Mouse (Mus musculus) hindbrain, embryonic 13.5 days (tissue): ENCODE data around the gene Phf2. TPM values are rescaled to one million over a fixed set of nuclear protein-coding genes. Genes with fewer than 3 reads are reported as not detected.

ENCODE experiments used
- ATAC-seq: fragments of 200-750 bp; cut with Nextera tagmentation; 2 replicates; pipeline ENCODE4 v1.8.0; 2017; ENCODE audit warnings: moderate TSS enrichment; ENCODE audit not compliant: low FRiP score
- H3K27ac ChIP-seq: fragments of 300-500 bp; sonication (generic); 2 replicates; pipeline ENCODE4 v1.5.1; 2015; ENCODE audit warnings: inconsistent platforms, mild to moderate bottlenecking, moderate library complexity
- H3K27me3 ChIP-seq: fragments of 300-500 bp; sonication (generic); 2 replicates; pipeline ENCODE4 v1.6.1; 2015; ENCODE audit warnings: mild to moderate bottlenecking, inconsistent platforms
- H3K36me3 ChIP-seq: fragments of 300-500 bp; sonication (generic); 2 replicates; pipeline ENCODE4 v1.6.1; 2015; ENCODE audit warnings: mild to moderate bottlenecking, inconsistent platforms
- H3K4me1 ChIP-seq: fragments of 300-500 bp; sonication (generic); replicated peaks from 2 replicates; pipeline ENCODE4 v1.6.1; 2015; ENCODE audit warnings: inconsistent platforms
- H3K4me2 ChIP-seq: fragments of 300-500 bp; sonication (generic); 2 replicates; pipeline ENCODE4 v1.6.1; 2015; ENCODE audit warnings: inconsistent platforms, mild to moderate bottlenecking, moderate library complexity
- H3K4me3 ChIP-seq: fragments of 300-500 bp; sonication (generic); 2 replicates; pipeline ENCODE4 v1.5.1; 2015; ENCODE audit warnings: mild to moderate bottlenecking, inconsistent platforms
- H3K9ac ChIP-seq: fragments of 300-500 bp; sonication (generic); 2 replicates; pipeline ENCODE4 v1.6.1; 2015; ENCODE audit warnings: mild to moderate bottlenecking, inconsistent platforms
- H3K9me3 ChIP-seq: fragments of 300-500 bp; sonication (generic); 2 replicates; pipeline ENCODE4 v1.6.1; 2016; ENCODE audit warnings: inconsistent platforms
- WGBS: fragments of 180-500 bp; shearing (Covaris S2); methylation state at CpG from one replicate; pipeline ENCODE4 v1.1.7; 2015; 5-methylcytosine and 5-hydroxymethylcytosine counted together
- polyA plus RNA-seq: library from polyadenylated mRNA; unstranded; fragments of >200 nt; fragmentation: Nextera tagmentation; extraction: Ambion mirVana; gene quantifications from 2 replicates; pipeline ENCODE4 v1.2.1, GENCODE M21; 2015

Gene Phf2
- polyA plus RNA-seq, 1 experiment from 2014 or later, result 9.6 TPM

GRCm38 (mm10) chr13:48784594-48785298, 86.2 kb downstream of the Phf2 start:
- H3K4me1 ChIP-seq, result peaks cover 32% of the 10 kb centered on the region
- H3K27ac ChIP-seq, result no peak overlapping the region
- H3K9ac ChIP-seq, result no peak overlapping the region
- peaks cover 5% of the 10 kb centered on the region; the same call in 1 of the 2 replicates for H3K27me3 ChIP-seq
- no peak overlapping the region for H3K4me2 ChIP-seq
- 68% methylated on average over 8 of the region's 8 CpGs for WGBS
- H3K9me3 ChIP-seq, result no peaks in the 10 kb centered on the region
- no peak for ATAC-seq
- no peaks in the 10 kb centered on the region for H3K36me3 ChIP-seq
- H3K4me3 ChIP-seq, result no peak overlapping the region

GRCm38 (mm10) chr13:48784151-48784550, 86.8 kb downstream of the Phf2 start:
- H3K36me3 ChIP-seq, result no peaks in the 10 kb centered on the region
- H3K4me2 ChIP-seq, result no peak overlapping the region
- ATAC-seq, result peak; percentile 85
- 40% methylated on average over 8 of the region's 8 CpGs for WGBS
- peaks cover 32% of the 10 kb centered on the region for H3K4me1 ChIP-seq
- no peak overlapping the region for H3K4me3 ChIP-seq
- no peaks in the 10 kb centered on the region for H3K9me3 ChIP-seq
- peaks cover 5% of the 10 kb centered on the region; the same call in 1 of the 2 replicates for H3K27me3 ChIP-seq
- H3K27ac ChIP-seq, result no peak overlapping the region
- no peak overlapping the region for H3K9ac ChIP-seq

DNA sequence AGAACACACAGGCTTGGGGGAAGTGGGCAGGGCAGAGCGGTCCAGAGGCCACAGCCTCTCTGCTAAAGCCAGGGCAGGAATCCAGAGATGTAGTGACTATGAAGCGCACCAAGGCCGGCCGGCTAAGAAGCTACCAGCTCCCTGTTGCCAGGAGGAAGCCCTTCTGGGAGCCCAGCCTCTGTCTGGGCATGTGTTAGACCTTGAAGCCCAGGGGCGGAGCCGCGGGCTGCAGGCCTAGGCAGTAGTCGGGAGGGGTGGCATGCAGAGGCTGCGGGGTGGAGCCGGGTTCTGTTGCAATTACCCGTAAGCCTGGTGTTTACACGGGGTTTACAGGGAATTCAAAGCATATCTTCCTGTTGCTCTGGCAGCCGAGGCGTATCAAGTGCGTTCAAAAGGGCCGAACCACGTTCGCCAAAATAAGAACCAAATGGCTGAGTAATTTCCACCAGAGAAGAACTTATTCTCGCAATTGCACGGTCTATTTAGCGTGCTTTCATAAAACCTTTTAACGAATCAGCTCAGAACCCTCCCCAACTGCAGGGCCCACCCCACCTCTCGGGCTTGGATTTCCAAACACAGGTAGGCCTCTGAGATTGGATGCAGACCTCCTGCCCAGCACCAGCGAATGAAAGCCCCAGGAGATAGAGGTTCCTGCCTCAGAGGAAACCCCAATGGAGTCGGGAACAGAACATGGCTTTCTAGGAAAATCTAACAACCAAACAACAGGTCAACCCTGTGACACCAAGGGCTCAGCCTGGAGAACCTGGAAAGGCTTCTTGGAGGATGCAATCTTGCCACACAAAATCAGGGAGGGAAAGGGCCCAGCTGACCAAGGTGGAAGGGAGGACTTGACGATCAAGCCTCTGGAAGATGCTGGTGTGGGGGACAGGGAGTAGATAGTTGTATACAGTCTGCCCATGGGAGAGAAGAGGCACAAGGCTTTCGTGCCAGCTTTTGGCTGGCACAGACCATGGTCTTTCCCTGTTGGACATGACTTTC, 87.9 kb downstream of the Phf2 start:
- Histone ChIP-seq H3K36me3 (no peaks in the 10 kb centered on the region), H3K4me2 (no peak overlapping the region), H3K27ac (no peak overlapping the region), H3K4me1 (peaks cover 32% of the 10 kb centered on the region), H3K4me3 (no peak overlapping the region), H3K27me3 (peaks cover 5% of the 10 kb centered on the region; the same call in 1 of the 2 replicates), H3K9me3 (no peaks in the 10 kb centered on the region), H3K9ac (no peak overlapping the region)
- ATAC-seq, result no peak
- 44% methylated on average over 27 of the region's 27 CpGs for WGBS

DNA sequence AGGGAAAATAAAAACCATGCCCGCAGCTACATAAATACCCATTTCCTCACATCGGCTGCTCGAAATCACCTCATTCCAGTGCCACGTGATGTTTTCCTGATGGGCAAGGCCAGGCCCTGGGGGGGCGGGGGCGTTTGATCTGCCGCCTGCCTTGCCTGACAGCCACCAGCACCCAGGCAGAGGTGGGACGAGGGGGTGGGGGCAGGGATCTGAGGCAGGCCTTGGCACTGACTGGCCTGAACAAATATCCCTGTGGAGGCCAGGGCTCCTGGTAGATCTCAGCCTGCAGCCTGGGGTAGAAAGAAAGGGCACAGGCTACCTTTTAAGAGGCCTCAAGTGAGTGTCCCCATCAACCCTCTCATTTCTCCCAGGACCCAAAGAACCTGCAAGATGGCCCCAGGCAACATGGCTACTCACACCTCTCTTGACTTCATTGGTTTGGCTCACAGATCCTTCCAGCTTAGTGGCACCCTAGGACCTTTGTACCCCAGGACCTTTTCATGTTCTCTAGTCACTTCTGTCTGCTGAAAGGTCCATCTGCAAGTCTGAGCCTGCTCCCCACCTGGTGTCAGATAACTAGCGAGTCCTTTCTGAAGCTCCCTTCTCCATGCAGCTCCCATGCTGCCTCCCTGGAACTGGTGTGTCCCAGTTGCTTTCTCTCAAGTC, 90.4 kb downstream of the Phf2 start:
- Histone ChIP-seq H3K27ac (no peak overlapping the region), H3K9ac (0 out of 2 replicates have a peak overlapping the region, but pooled peaks have one; percentile 26), H3K9me3 (no peaks in the 10 kb centered on the region), H3K4me2 (no peak overlapping the region), H3K4me3 (no peak overlapping the region), H3K4me1 (peaks cover 32% of the 10 kb centered on the region), H3K36me3 (no peaks in the 10 kb centered on the region), H3K27me3 (peaks cover 3% of the 10 kb centered on the region; the same call in 1 of the 2 replicates)
- 59% methylated on average over 9 of the region's 9 CpGs for WGBS
- no peak for ATAC-seq

GRCm38 (mm10) chr13:48779592-48780344, 91.2 kb downstream of the Phf2 start:
- no peak overlapping the region for H3K4me3 ChIP-seq
- peaks cover 29% of the 10 kb centered on the region for H3K4me1 ChIP-seq
- 49% methylated on average over 11 of the region's 11 CpGs for WGBS
- no peak overlapping the region for H3K4me2 ChIP-seq
- H3K27ac ChIP-seq, result no peak overlapping the region
- H3K9me3 ChIP-seq, result no peaks in the 10 kb centered on the region
- peaks cover 3% of the 10 kb centered on the region; the same call in 1 of the 2 replicates for H3K27me3 ChIP-seq
- H3K36me3 ChIP-seq, result no peaks in the 10 kb centered on the region
- no peak overlapping the region for H3K9ac ChIP-seq
- no peak for ATAC-seq

GRCm38 (mm10) chr13:48778138-48778537, 92.8 kb downstream of the Phf2 start:
- ATAC-seq, result no peak
- Histone ChIP-seq H3K4me2 (no peak overlapping the region), H3K27ac (no peak overlapping the region), H3K36me3 (no peaks in the 10 kb centered on the region), H3K4me1 (peaks cover 15% of the 10 kb centered on the region; the same call in 1 of the 2 replicates), H3K27me3 (peaks cover 3% of the 10 kb centered on the region; the same call in 1 of the 2 replicates), H3K4me3 (no peak overlapping the region), H3K9me3 (no peaks in the 10 kb centered on the region), H3K9ac (no peak overlapping the region)
- WGBS, result 65% methylated on average over 4 of the region's 4 CpGs

- Histone ChIP-seq H3K9ac (no peak overlapping the region), H3K27me3 (no peaks in the 10 kb centered on the region), H3K4me3 (no peak overlapping the region), H3K9me3 (no peaks in the 10 kb centered on the region), H3K4me1 (no peaks in the 10 kb centered on the region), H3K36me3 (no peaks in the 10 kb centered on the region), H3K4me2 (no peak overlapping the region), H3K27ac (no peak overlapping the region)
- WGBS, result 84% methylated on average over 7 of the region's 7 CpGs
- ATAC-seq, result no peak
Observed at GRCm38 (mm10) chr13:48774506-48774905, 96.4 kb downstream of the Phf2 start.

DNA sequence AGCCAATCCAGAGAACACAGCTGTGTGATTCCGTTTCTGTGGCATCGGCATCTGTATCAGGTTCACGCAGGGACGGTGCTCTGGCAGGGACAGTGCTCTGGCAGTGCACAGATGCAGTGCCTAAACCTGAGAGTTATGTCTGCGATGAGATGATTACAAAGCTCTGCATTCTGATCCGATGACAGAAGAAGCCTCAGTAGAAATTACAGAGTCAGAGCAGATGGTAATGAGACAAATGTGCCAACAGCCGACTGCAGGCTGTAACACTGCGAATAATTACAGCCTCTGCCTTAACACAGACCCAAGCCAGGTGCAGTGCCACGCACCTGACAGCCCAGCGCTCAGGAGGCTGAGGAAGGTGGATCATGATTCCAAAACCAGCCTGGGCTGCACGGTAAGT, 102.8 kb downstream of the Phf2 start:
- Histone ChIP-seq H3K4me3 (no peak overlapping the region), H3K4me1 (peaks cover 6% of the 10 kb centered on the region; the same call in 1 of the 2 replicates), H3K9ac (no peak overlapping the region), H3K27me3 (no peaks in the 10 kb centered on the region), H3K9me3 (no peaks in the 10 kb centered on the region), H3K27ac (peak overlapping the region; percentile 19; the same call in 1 of the 2 replicates), H3K36me3 (no peaks in the 10 kb centered on the region), H3K4me2 (no peak overlapping the region)
- WGBS, result 74% methylated on average over 11 of the region's 11 CpGs
- ATAC-seq, result no peak

- Histone ChIP-seq H3K4me2 (no peak overlapping the region), H3K4me1 (peaks cover 6% of the 10 kb centered on the region; the same call in 1 of the 2 replicates), H3K27me3 (no peaks in the 10 kb centered on the region), H3K9me3 (no peaks in the 10 kb centered on the region), H3K36me3 (no peaks in the 10 kb centered on the region), H3K27ac (no peak overlapping the region), H3K4me3 (no peak overlapping the region), H3K9ac (no peak overlapping the region)
- no peak for ATAC-seq
- 47% methylated on average over 11 of the region's 11 CpGs for WGBS
Observed at GRCm38 (mm10) chr13:48763701-48764245, 107.1 kb downstream of the Phf2 start.

DNA sequence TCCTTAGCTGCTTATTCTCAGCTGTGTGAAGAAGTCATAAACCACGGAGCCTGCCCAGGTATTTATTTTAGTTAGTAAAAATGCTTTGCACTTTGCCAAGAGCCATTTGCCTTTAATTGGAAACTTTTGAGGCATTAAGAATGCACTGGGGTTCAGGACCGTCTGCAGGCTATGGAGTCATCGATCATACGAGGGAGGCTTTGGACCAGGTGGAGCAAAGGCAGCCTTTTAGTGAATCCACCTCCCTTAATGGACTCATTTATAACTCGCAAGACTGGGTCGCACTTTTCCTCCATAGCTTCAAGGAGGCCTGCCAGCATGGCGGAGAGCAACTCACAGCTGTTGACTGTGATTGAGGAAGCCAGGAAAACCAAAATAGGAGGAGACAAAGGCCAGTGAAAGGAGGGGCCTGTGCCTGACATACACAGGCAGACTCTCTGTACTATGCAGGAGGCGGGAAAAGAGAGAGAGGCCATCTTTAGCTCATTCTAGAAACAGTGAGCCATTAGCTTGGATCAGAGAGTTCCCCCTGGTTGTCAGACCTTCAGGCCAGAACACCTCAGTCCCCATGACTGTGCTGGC, 110.0 kb downstream of the Phf2 start:
- no peaks in the 10 kb centered on the region for H3K27me3 ChIP-seq
- no peaks in the 10 kb centered on the region for H3K9me3 ChIP-seq
- H3K4me1 ChIP-seq, result no peaks in the 10 kb centered on the region
- no peaks in the 10 kb centered on the region for H3K36me3 ChIP-seq
- no peak overlapping the region for H3K27ac ChIP-seq
- WGBS, result 77% methylated on average over 8 of the region's 8 CpGs
- no peak overlapping the region for H3K4me3 ChIP-seq
- no peak overlapping the region for H3K9ac ChIP-seq
- H3K4me2 ChIP-seq, result no peak overlapping the region
- ATAC-seq, result no peak

DNA sequence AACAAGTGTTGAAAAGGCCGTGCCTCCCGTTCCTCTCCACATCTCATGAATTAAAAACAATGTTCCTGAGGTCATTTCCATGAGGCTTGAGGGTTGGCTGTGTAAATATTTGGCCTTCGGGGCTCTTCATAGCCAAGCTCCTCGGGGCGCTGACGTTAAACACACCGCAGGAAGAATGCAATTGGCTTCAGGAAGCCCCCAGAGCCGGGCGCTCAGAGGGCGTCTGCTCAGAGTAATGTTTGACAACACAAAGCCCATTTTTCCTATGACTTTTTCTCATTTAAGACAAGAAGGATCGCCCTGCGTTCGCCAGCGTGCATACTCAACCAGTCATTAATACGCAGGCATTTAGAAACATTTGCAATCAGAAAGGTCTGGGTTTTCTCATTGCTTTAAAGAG, 114.2 kb downstream of the Phf2 start:
- Histone ChIP-seq H3K9ac (no peak overlapping the region), H3K4me3 (no peak overlapping the region), H3K4me2 (no peak overlapping the region), H3K27ac (no peak overlapping the region), H3K36me3 (no peaks in the 10 kb centered on the region), H3K27me3 (0 out of 2 replicates have a peak, but pooled peaks cover 4% of the 10 kb centered on the region), H3K4me1 (no peaks in the 10 kb centered on the region), H3K9me3 (no peaks in the 10 kb centered on the region)
- 58% methylated on average over 15 of the region's 15 CpGs for WGBS
- ATAC-seq, result no peak
